Mouse (Mus musculus) limb, embryonic 12.5 days (tissue): ENCODE measurements around the gene Tbc1d2b. TPM values are rescaled to one million over a fixed set of nuclear protein-coding genes. Genes with fewer than 3 reads are reported as not detected.
A peak's percentile ranks its signal among the peaks of the same experiment; 100 is the strongest.

ENCODE experiments used
- ATAC-seq: fragments of 200-750 bp; cut with Nextera tagmentation; 2 replicates; pipeline ENCODE4 v1.8.0; 2017; ENCODE audit warnings: low read depth, moderate TSS enrichment; ENCODE audit not compliant: insufficient number of reproducible peaks, insufficient read depth, low FRiP score, low TSS enrichment
- H3K27ac ChIP-seq: fragments of 300-500 bp; sonication (generic); 2 replicates; pipeline ENCODE4 v1.5.1; 2016; ENCODE audit warnings: mild to moderate bottlenecking, moderate library complexity
- H3K27me3 ChIP-seq: fragments of 300-500 bp; sonication (generic); 2 replicates; pipeline ENCODE4 v1.6.1; 2016; ENCODE audit warnings: mild to moderate bottlenecking, moderate library complexity
- H3K36me3 ChIP-seq: fragments of 300-500 bp; sonication (generic); 2 replicates; pipeline ENCODE4 v1.6.1; 2016; ENCODE audit warnings: mild to moderate bottlenecking, moderate library complexity
- H3K4me1 ChIP-seq: fragments of 300-500 bp; sonication (generic); replicated peaks from 2 replicates; pipeline ENCODE4 v1.6.1; 2016
- H3K4me2 ChIP-seq: fragments of 300-500 bp; sonication (generic); 2 replicates; pipeline ENCODE4 v1.6.1; 2016; ENCODE audit warnings: mild to moderate bottlenecking, moderate library complexity
- H3K4me3 ChIP-seq: fragments of 300-500 bp; sonication (generic); replicated peaks from 2 replicates; pipeline ENCODE4 v1.5.1; 2016; ENCODE audit warnings: mild to moderate bottlenecking
- H3K9ac ChIP-seq: fragments of 300-500 bp; sonication (generic); replicated peaks from 2 replicates; pipeline ENCODE4 v1.6.1; 2016; ENCODE audit warnings: mild to moderate bottlenecking, moderate library complexity
- H3K9me3 ChIP-seq: fragments of 300-500 bp; sonication (generic); 2 replicates; pipeline ENCODE4 v1.6.1; 2016; ENCODE audit warnings: mild to moderate bottlenecking, moderate library complexity
- WGBS: fragments of 180-500 bp; shearing (Covaris S2); methylation state at CpG from one replicate; pipeline ENCODE4 v1.1.7; 2016; 5-methylcytosine and 5-hydroxymethylcytosine counted together
- polyA plus RNA-seq: library from polyadenylated mRNA; unstranded; fragments of >200 nt; fragmentation: Nextera tagmentation; extraction: Ambion mirVana; gene quantifications from 2 replicates; pipeline ENCODE4 v1.2.1, GENCODE M21; 2016

Tbc1d2b gene
- polyA plus RNA-seq, 1 experiment from 2014 or later = 12.8 TPM

DNA sequence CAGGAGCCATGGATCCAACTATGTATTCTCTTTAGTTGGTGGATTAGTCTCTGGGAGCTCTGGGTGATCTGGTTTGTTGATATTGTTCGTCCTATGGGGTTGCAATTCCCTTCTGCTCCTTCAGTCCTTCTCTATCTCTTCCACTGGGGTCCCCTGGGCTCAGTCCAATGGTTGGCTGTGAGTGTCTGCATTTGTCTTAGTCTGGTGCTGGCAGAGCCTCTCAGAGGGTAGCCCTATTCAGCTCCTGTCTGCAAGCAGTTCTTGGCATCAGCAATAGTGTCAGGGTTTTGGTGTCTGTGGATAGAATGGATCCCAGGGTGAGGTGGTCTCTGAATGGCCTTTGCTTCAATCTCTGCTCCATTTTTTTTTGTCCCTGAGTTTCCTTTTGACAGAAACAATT, 6.2 kb upstream of the Tbc1d2b start:
- Histone ChIP-seq H3K4me3 (no peak overlapping the region), H3K27me3 (no peaks in the 10 kb centered on the region), H3K9me3 (no peaks in the 10 kb centered on the region), H3K4me2 (no peak overlapping the region), H3K9ac (no peak overlapping the region), H3K36me3 (no peaks in the 10 kb centered on the region), H3K4me1 (no peaks in the 10 kb centered on the region), H3K27ac (no peak overlapping the region)
- no peak for ATAC-seq
- 86% methylated on average over 1 of the region's 1 CpGs for WGBS

DNA sequence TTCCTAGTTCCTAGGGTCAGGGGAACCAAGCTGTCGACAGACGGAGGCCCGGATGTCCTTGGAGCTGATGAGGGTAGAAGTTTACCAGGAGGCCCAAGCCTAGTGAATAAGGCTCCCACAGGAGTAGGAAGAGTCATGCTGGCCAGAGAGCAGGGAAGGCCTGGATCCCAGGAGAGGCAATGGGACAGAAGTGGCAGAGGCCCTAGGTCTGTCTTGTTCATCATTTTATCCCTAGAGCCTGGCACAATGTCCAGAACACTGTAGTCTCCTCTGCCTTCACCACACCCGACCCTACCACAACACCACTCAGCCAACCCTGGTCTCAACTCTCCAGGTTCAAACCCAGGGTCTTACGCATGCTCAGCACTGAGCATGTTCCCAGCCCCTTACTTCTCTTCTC, 5.3 kb upstream of the Tbc1d2b start:
- no peak overlapping the region for H3K9ac ChIP-seq
- no peaks in the 10 kb centered on the region for H3K4me1 ChIP-seq
- no peak overlapping the region for H3K27ac ChIP-seq
- H3K9me3 ChIP-seq = no peaks in the 10 kb centered on the region
- H3K4me2 ChIP-seq = no peak overlapping the region
- 91% methylated on average over 5 of the region's 5 CpGs for WGBS
- H3K36me3 ChIP-seq = no peaks in the 10 kb centered on the region
- H3K27me3 ChIP-seq = 0 out of 2 replicates have a peak, but pooled peaks cover 3% of the 10 kb centered on the region
- no peak for ATAC-seq
- H3K4me3 ChIP-seq = no peak overlapping the region

DNA sequence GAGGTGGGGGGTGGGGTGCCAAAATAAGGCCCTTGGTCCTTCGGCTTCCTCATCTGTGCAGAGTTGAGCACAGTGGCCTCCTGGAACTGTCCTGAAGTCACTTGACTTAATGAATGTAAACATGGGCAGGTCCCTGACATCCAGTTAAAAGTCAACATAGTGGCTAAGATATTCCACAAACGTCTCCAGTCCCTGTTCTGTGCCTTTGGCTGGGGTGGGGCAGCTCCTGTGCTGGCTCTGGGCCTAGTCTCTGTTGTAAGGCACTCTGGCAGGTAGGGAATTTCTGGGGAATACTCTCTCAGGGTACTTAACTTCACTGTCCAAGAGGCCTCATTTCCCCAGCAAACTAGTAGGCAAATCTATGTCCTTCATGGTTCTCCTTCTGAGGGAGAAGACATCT, 4.9 kb upstream of the Tbc1d2b start:
- H3K27ac ChIP-seq = no peak overlapping the region
- WGBS = 67% methylated on average over 2 of the region's 2 CpGs
- no peaks in the 10 kb centered on the region for H3K4me1 ChIP-seq
- H3K27me3 ChIP-seq = 0 out of 2 replicates have a peak, but pooled peaks cover 3% of the 10 kb centered on the region
- no peak overlapping the region for H3K4me3 ChIP-seq
- no peak overlapping the region for H3K4me2 ChIP-seq
- no peaks in the 10 kb centered on the region for H3K9me3 ChIP-seq
- no peak overlapping the region for H3K9ac ChIP-seq
- H3K36me3 ChIP-seq = no peaks in the 10 kb centered on the region
- no peak for ATAC-seq

DNA sequence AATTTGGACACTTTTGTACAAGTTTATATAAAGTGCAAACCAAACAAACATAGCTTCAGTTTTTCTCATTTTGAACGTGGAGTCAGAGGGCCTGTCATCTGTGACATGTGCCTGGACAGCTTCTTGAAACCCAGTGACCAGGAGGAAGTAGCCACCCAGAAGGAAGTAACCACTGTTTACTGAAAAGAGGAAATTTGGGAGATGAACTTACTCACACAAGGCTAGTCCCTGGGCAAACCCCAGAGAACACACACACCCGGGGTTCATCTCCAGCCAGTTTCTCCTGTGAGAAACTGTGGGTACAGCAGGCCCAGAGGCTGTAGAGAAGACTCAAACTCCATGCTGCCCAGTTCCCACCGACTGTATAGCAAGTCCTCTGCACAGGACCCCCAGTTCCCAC, 3.9 kb upstream of the Tbc1d2b start:
- 84% methylated on average over 3 of the region's 3 CpGs for WGBS
- H3K4me1 ChIP-seq = peaks cover 5% of the 10 kb centered on the region
- H3K9me3 ChIP-seq = no peaks in the 10 kb centered on the region
- H3K4me2 ChIP-seq = no peak overlapping the region
- no peak for ATAC-seq
- H3K4me3 ChIP-seq = no peak overlapping the region
- H3K9ac ChIP-seq = no peak overlapping the region
- no peak overlapping the region for H3K27ac ChIP-seq
- H3K36me3 ChIP-seq = no peaks in the 10 kb centered on the region
- 0 out of 2 replicates have a peak, but pooled peaks cover 3% of the 10 kb centered on the region for H3K27me3 ChIP-seq

DNA sequence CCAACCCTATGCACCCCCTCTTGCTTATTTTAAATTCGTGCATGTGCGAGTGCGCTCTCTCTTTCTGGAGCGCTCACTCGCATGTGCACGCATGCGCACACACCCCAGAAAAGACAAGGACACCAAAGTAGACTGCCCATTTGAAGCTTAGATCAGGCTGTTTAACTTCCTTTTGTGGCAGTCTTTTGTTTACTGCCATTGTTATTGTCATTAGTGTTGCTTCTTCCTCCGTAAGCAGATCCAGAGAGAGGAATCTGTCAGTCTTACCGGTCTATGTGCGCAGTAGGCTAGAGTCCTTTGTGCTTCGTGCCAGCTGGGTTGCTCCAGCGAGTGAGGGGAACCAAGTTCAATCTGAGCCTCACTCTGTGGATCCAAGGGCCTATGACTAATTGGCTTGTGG, 1.7 kb upstream of the Tbc1d2b start:
- no peak overlapping the region for H3K9ac ChIP-seq
- 0 out of 2 replicates have a peak, but pooled peaks cover 3% of the 10 kb centered on the region for H3K27me3 ChIP-seq
- H3K4me3 ChIP-seq = no peak overlapping the region
- 77% methylated on average over 12 of the region's 12 CpGs for WGBS
- no peaks in the 10 kb centered on the region for H3K36me3 ChIP-seq
- ATAC-seq = no peak
- peaks cover 15% of the 10 kb centered on the region for H3K4me1 ChIP-seq
- H3K4me2 ChIP-seq = no peak overlapping the region
- no peaks in the 10 kb centered on the region for H3K9me3 ChIP-seq
- no peak overlapping the region for H3K27ac ChIP-seq

- ATAC-seq = 0 out of 2 replicates have a peak, but pooled peaks have one; percentile 9
- Histone ChIP-seq H3K27ac (no peak overlapping the region), H3K27me3 (0 out of 2 replicates have a peak, but pooled peaks cover 3% of the 10 kb centered on the region), H3K4me1 (peaks cover 15% of the 10 kb centered on the region), H3K9me3 (no peaks in the 10 kb centered on the region), H3K9ac (no peak overlapping the region), H3K4me3 (no peak overlapping the region), H3K36me3 (no peaks in the 10 kb centered on the region), H3K4me2 (no peak overlapping the region)
- WGBS = 64% methylated on average over 5 of the region's 5 CpGs
Measured at GRCm38 (mm10) chr9:90271541-90272090, 1.0 kb upstream of the Tbc1d2b start.

DNA sequence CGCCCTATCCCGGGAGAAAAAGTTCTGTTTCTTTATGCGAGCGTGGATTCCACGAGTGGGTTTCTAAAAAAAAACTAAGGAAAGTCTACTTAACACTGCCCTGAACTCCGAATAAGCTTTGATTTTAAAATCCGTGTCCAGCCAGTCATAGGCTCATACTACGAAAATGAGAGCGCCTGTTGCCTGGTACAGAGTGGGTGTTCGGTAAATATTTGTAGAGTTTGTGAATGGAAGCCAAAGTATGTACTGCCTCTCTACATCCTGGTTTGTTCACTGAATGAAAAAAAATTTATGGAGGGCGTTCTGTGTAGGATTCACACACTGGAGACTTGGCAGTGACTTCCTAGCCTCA, 316 bp upstream of the Tbc1d2b start:
- H3K27ac ChIP-seq = no peak overlapping the region
- H3K4me2 ChIP-seq = peak overlapping the region; percentile 85
- peak; percentile 18; the same call in 1 of the 2 replicates for ATAC-seq
- no peaks in the 10 kb centered on the region for H3K9me3 ChIP-seq
- H3K27me3 ChIP-seq = 0 out of 2 replicates have a peak, but pooled peaks cover 3% of the 10 kb centered on the region
- 22% methylated on average over 11 of the region's 11 CpGs for WGBS
- no peaks in the 10 kb centered on the region for H3K36me3 ChIP-seq
- H3K4me1 ChIP-seq = peaks cover 15% of the 10 kb centered on the region
- peak overlapping the region; percentile 77 for H3K9ac ChIP-seq
- peak overlapping the region; percentile 75 for H3K4me3 ChIP-seq

- Histone ChIP-seq H3K36me3 (no peaks in the 10 kb centered on the region), H3K4me2 (peak overlapping the region; percentile 85), H3K27me3 (0 out of 2 replicates have a peak, but pooled peaks cover 3% of the 10 kb centered on the region), H3K4me3 (peak overlapping the region; percentile 75), H3K4me1 (peaks cover 15% of the 10 kb centered on the region), H3K27ac (peak overlapping the region; percentile 29; the same call in 1 of the 2 replicates), H3K9ac (peak overlapping the region; percentile 34; the same call in 1 of the 2 replicates), H3K9me3 (no peaks in the 10 kb centered on the region)
- 31% methylated on average over 7 of the region's 7 CpGs for WGBS
- no peak; the same call in 1 of the 2 replicates for ATAC-seq
Measured at GRCm38 (mm10) chr9:90269011-90269681, 1.5 kb downstream of the Tbc1d2b start.

GRCm38 (mm10) chr9:90266926-90267325, 3.7 kb downstream of the Tbc1d2b start:
- Histone ChIP-seq H3K4me2 (no peak overlapping the region), H3K27me3 (0 out of 2 replicates have a peak, but pooled peaks cover 3% of the 10 kb centered on the region), H3K4me1 (peaks cover 15% of the 10 kb centered on the region), H3K36me3 (no peaks in the 10 kb centered on the region), H3K9me3 (no peaks in the 10 kb centered on the region), H3K4me3 (no peak overlapping the region), H3K27ac (no peak overlapping the region), H3K9ac (no peak overlapping the region)
- ATAC-seq = no peak
- 85% methylated on average over 10 of the region's 10 CpGs for WGBS

GRCm38 (mm10) chr9:90266059-90266458, 4.5 kb downstream of the Tbc1d2b start:
- Histone ChIP-seq H3K4me1 (peaks cover 15% of the 10 kb centered on the region), H3K27me3 (no peaks in the 10 kb centered on the region), H3K9me3 (no peaks in the 10 kb centered on the region), H3K27ac (no peak overlapping the region), H3K4me2 (no peak overlapping the region), H3K4me3 (no peak overlapping the region), H3K9ac (no peak overlapping the region), H3K36me3 (no peaks in the 10 kb centered on the region)
- ATAC-seq = no peak
- WGBS = 83% methylated on average over 10 of the region's 10 CpGs

DNA sequence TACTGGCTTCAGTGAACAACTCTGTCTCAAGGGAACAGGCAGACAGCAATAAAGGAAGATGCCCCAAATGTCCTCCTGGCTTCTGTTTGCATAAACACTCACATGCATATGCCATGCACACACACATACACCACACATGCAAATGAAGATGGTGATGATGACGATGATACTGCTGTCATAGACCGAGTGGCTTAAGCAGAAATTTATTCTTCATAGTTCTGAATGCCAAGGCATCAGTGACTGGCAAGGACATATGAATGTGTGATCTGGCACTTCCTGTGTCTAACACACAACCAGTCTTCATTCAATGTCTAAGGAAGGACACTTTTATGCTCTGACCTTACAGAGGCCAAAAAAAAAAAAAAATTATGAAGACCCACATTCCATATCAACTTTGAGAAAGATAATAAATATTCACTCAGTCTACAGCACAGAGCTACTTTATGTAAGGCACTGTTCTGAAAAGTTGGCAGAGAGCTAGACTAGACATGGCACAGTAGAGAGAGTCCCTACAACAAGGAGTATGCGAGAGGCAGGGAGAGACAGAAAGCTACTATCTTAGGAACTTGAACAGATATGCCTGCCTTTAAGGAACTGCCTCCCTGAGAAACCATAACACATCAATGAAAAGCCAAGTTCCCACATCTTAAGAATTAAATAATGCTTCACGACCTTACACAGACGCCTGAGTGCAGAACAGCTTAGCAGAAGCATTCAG, 5.1 kb downstream of the Tbc1d2b start:
- H3K9ac ChIP-seq = no peak overlapping the region
- H3K4me1 ChIP-seq = peaks cover 15% of the 10 kb centered on the region
- 90% methylated on average over 5 of the region's 5 CpGs for WGBS
- ATAC-seq = no peak
- H3K9me3 ChIP-seq = no peaks in the 10 kb centered on the region
- no peak overlapping the region for H3K4me2 ChIP-seq
- H3K36me3 ChIP-seq = no peaks in the 10 kb centered on the region
- H3K27me3 ChIP-seq = no peaks in the 10 kb centered on the region
- no peak overlapping the region for H3K4me3 ChIP-seq
- H3K27ac ChIP-seq = no peak overlapping the region
